Mouse (Mus musculus): ENCODE data around the gene Eef1akmt3. TPM values are rescaled to one million over a fixed set of nuclear protein-coding genes. Genes with fewer than 3 reads are reported as not detected.

Gene Eef1akmt3
- total and polyA plus RNA-seq, 2 experiments from 2014 or later: 0.16 TPM; not detected in 1

- peaks cover 4% of the 10 kb centered on the region; the same call in 1 of the 2 replicates for H3K4me1 ChIP-seq (ENCODE audit: insufficient read depth, low read length)
- H3K9me3 ChIP-seq (ENCODE audit: low read length): no peaks in the 10 kb centered on the region
- H3K4me2 ChIP-seq (ENCODE audit: low read depth, low read length, poor library complexity, severe bottlenecking): peak overlapping the region; percentile 87
- peak overlapping the region; percentile 59 for H3K9ac ChIP-seq (replicated peaks; ENCODE audit: low read length, poor library complexity, severe bottlenecking)
- 6% methylated on average over 30 of the region's 30 CpGs for WGBS
- no peaks in the 10 kb centered on the region for H3K27me3 ChIP-seq (ENCODE audit: insufficient read depth, low read length)
- H3K27ac ChIP-seq (ENCODE audit: low read depth, low read length): peak overlapping the region; percentile 77
- peak; percentile 78 for ATAC-seq (ENCODE audit: low FRiP score)
- peak overlapping the region; percentile 45 for H3K4me3 ChIP-seq (ENCODE audit: low read depth, low read length)
- no peak for TF ChIP-seq CTCF (IDR thresholded peaks at IDR 0.05)
- peaks cover 35% of the 10 kb centered on the region for H3K36me3 ChIP-seq (ENCODE audit: insufficient read depth, low read length)
- peak; percentile 89 for DNase-seq (ENCODE audit: low spot score)
These were observed 28.2 kb upstream of the Eef1akmt3 start for GRCm38 (mm10) chr10:127069281-127070189.

DNA sequence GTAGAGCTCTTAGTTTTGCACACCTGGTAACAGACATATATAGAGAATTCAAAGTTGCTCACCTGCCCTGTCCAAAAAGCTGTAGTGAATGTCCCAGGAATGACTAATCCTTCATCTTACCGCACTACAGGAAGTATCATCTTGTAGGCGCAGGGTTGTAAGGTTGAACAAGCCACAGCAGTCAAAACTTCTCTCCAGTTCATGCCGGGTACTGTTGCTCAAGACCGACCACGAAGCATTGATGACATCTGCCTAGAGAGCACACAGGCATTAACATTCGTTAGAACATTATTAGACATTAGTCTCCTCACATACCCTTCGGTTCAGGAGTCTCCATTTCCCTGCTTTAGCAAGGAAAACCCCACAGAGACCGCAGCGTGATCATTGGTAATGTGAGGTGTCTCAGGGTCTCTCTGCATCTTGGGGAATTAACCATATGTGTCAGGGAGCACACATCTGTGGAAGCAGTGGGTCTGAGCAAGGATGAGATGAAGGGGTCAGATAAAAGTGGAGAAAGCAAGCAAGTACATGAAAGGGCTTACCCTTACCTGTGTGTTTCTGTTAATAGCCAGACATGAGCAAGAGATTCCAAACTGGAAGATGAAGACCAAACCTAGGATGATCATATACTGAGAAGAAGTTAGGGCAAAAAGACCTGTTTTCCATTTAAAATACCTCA, 27.2 kb upstream of the Eef1akmt3 start:
- 82% methylated on average over 9 of the region's 9 CpGs for WGBS
- H3K9ac ChIP-seq (replicated peaks; ENCODE audit: low read length, poor library complexity, severe bottlenecking): no peak overlapping the region
- H3K4me1 ChIP-seq (ENCODE audit: insufficient read depth, low read length): peaks cover 4% of the 10 kb centered on the region; the same call in 1 of the 2 replicates
- no peaks in the 10 kb centered on the region for H3K9me3 ChIP-seq (ENCODE audit: low read length)
- TF ChIP-seq CTCF (IDR thresholded peaks at IDR 0.05): no peak
- peaks cover 35% of the 10 kb centered on the region for H3K36me3 ChIP-seq (ENCODE audit: insufficient read depth, low read length)
- 0 out of 2 replicates have a peak overlapping the region, but pooled peaks have one; percentile 45 for H3K4me3 ChIP-seq (ENCODE audit: low read depth, low read length)
- 0 out of 2 replicates have a peak overlapping the region, but pooled peaks have one; percentile 77 for H3K27ac ChIP-seq (ENCODE audit: low read depth, low read length)
- peak overlapping the region; percentile 87 for H3K4me2 ChIP-seq (ENCODE audit: low read depth, low read length, poor library complexity, severe bottlenecking)
- ATAC-seq (ENCODE audit: low FRiP score) (no peak), DNase-seq (ENCODE audit: low spot score) (no peak)
- no peaks in the 10 kb centered on the region for H3K27me3 ChIP-seq (ENCODE audit: insufficient read depth, low read length)

GRCm38 (mm10) chr10:127066519-127067018, 25.3 kb upstream of the Eef1akmt3 start:
- peaks cover 4% of the 10 kb centered on the region; the same call in 1 of the 2 replicates for H3K4me1 ChIP-seq (ENCODE audit: insufficient read depth, low read length)

DNA sequence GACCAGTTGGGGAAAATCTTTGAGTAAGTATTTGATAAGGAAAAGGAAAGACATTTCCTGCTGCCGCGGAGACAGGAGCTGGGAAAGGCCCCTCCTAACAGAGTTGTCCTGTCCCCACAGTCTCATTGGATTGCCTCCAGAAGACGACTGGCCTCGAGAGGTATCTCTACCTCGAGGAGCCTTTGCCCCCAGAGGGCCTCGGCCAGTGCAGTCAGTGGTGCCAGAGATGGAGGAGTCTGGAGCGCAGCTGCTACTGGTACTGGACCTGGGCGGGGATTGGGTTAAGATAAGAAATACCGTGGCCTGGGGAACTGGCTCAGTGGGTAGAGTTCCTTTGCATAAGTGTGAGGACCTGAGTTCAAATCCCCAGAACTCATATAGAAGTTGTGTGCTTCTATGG, 24.7 kb upstream of the Eef1akmt3 start:
- WGBS: 91% methylated on average over 9 of the region's 9 CpGs
- H3K4me2 ChIP-seq (ENCODE audit: low read depth, low read length, poor library complexity, severe bottlenecking): no peak overlapping the region
- H3K4me1 ChIP-seq (ENCODE audit: insufficient read depth, low read length): peaks cover 4% of the 10 kb centered on the region; the same call in 1 of the 2 replicates
- H3K9me3 ChIP-seq (ENCODE audit: low read length): no peaks in the 10 kb centered on the region
- no peak for DNase-seq (ENCODE audit: low spot score)
- no peak for ATAC-seq (ENCODE audit: low FRiP score)
- H3K27ac ChIP-seq (ENCODE audit: low read depth, low read length): no peak overlapping the region
- no peak overlapping the region for H3K9ac ChIP-seq (replicated peaks; ENCODE audit: low read length, poor library complexity, severe bottlenecking)
- no peak overlapping the region for H3K4me3 ChIP-seq (ENCODE audit: low read depth, low read length)
- peaks cover 35% of the 10 kb centered on the region for H3K36me3 ChIP-seq (ENCODE audit: insufficient read depth, low read length)
- no peak for TF ChIP-seq CTCF (IDR thresholded peaks at IDR 0.05)
- no peaks in the 10 kb centered on the region for H3K27me3 ChIP-seq (ENCODE audit: insufficient read depth, low read length)

More at GRCm38 (mm10) chr10:127066519-127067018, 25.3 kb upstream of the Eef1akmt3 start:
- Histone ChIP-seq H3K4me3 (ENCODE audit: low read depth, low read length) (no peak overlapping the region), H3K27ac (ENCODE audit: low read depth, low read length) (no peak overlapping the region), H3K9ac (replicated peaks; ENCODE audit: low read length, poor library complexity, severe bottlenecking) (no peak overlapping the region), H3K9me3 (ENCODE audit: low read length) (no peaks in the 10 kb centered on the region), H3K36me3 (ENCODE audit: insufficient read depth, low read length) (peaks cover 35% of the 10 kb centered on the region), H3K27me3 (ENCODE audit: insufficient read depth, low read length) (no peaks in the 10 kb centered on the region), H3K4me2 (ENCODE audit: low read depth, low read length, poor library complexity, severe bottlenecking) (no peak overlapping the region)
- no peak for TF ChIP-seq CTCF (IDR thresholded peaks at IDR 0.05)
- ATAC-seq (ENCODE audit: low FRiP score) (no peak), DNase-seq (ENCODE audit: low spot score) (no peak)
- 89% methylated on average over 14 of the region's 14 CpGs for WGBS

DNA sequence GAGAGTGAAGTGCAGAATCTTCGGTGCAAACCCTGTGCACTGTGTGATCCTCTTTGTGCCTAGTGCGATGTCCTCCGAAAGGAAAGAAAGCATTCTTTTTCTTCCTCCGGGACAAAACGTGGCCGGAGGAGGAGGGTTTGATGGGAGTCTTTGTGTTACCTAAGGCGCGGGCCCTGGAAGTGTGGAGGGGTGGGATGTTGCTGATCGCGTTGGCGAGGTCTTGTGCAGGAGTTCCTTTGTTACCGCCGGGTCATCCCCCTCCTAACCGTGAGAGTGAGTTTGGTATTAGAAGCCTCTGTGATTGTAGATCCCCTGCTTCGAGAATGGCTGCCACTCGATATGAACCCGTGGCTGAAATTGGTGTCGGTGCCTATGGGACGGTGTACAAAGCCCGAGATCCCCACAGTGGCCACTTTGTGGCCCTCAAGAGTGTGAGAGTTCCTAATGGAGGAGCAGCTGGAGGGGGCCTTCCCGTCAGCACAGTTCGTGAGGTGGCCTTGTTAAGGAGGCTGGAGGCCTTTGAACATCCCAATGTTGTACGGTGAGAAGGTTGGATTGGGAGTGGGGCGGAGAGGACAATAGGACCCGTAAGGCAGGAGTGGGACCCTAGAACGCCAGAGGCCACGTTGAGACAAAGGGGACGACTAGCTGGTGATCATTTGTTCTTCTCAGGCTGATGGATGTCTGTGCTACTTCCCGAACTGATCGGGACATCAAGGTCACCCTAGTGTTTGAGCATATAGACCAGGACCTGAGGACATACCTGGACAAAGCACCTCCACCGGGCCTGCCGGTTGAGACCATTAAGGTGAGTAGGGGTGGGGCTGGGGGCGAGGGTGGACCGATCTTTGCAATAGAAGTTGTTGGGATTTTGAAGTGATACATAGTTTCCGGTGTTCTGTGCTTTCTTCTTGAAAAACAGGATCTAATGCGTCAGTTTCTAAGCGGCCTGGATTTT, 22.9 kb upstream of the Eef1akmt3 start:
- Histone ChIP-seq H3K36me3 (ENCODE audit: insufficient read depth, low read length) (peaks cover 35% of the 10 kb centered on the region), H3K9me3 (ENCODE audit: low read length) (no peaks in the 10 kb centered on the region), H3K27ac (ENCODE audit: low read depth, low read length) (peak overlapping the region; percentile 96), H3K9ac (replicated peaks; ENCODE audit: low read length, poor library complexity, severe bottlenecking) (peak overlapping the region; percentile 91), H3K4me2 (ENCODE audit: low read depth, low read length, poor library complexity, severe bottlenecking) (peak overlapping the region; percentile 65), H3K4me1 (ENCODE audit: insufficient read depth, low read length) (peaks cover 4% of the 10 kb centered on the region; the same call in 1 of the 2 replicates), H3K27me3 (ENCODE audit: insufficient read depth, low read length) (no peaks in the 10 kb centered on the region), H3K4me3 (ENCODE audit: low read depth, low read length) (peak overlapping the region; percentile 74)
- 12% methylated on average over 37 of the region's 37 CpGs for WGBS
- DNase-seq (ENCODE audit: low spot score) (peak; percentile 22), ATAC-seq (ENCODE audit: low FRiP score) (no peak)
- no peak for TF ChIP-seq CTCF (IDR thresholded peaks at IDR 0.05)
